Mouse (Mus musculus): ENCODE results near the gene Lrig3. TPM values are rescaled to one million over a fixed set of nuclear protein-coding genes. Genes with fewer than 3 reads are reported as not detected.

The Lrig3 gene
- polyA plus RNA-seq, 1 experiment: 1.4 TPM

DNA sequence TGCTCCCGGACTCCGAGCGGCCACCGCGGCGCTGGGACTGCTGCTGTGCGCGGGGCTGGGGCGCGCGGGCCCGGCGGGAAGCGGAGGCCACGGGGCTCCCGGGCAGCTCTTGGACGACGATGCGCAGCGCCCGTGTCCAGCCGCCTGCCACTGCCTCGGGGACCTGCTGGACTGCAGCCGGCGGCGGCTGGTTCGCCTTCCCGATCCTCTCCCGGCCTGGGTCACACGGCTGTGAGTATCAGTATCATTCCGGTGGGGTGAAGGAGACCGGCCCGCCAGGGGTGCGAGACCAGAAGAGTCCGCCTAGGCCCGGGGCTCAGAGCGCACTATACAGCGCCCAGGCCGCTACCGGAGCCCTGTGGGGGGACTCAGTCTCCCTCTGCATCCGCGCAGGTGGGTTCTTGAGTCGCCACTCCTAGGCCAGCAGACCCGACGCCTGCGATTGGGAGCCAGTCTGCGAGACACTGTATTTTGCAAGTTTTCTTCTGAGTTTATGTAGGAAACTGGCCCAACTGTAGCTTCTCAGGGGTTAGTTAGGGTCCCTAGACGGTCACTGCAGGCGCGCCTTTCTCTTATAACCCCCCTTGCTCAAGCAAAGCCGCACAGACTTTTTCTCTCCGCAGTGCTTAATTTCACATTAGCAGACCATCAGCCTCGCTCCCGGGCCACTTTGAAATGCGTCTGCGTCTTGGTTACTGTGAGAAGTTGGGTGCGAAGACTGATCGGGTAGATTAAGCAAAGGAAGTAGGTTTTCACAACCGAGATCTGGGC, 698 bp downstream of the Lrig3 start:
- H3K36me3 ChIP-seq (ENCODE audit: control insufficient read depth, insufficient read depth, low read length): no peaks in the 10 kb centered on the region

DNA sequence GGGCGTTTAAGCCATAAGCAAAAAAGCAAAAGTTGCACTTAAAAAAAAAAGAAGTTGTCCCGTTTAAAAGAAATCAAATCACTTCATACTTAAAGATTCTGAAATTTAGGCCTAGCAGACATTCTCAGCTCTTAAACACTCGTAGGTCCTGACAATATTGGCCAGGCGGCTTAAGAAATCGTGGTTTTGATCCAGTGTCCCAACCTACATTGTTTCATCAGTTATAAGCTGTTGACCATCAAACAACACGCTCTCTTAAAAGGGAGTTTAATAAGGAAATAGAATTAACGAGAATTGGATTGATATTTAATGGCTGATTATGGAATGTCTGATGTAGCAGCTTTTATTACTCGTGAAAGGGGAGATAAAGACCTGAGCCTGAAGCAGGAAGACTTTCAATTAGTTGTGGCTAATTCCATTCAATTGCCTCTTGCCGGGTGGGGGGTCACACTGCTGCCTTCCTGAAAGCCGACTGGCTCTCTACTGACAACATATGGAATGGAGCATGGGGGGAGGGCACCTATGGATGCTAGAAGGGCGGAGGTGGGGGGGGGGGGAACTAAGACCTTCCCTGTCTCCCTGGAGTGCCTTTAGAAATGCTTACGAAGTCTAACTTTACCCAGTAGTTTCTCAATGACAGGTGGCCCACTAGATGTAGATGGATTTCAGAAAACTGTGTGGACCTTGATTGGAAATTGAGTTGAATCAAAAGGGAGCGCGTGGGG, 1.6 kb downstream of the Lrig3 start:
- 45% methylated on average over 14 of the region's 14 CpGs for WGBS

More for the DNA sequence above, 698 bp downstream of the Lrig3 start:
- peak overlapping the region; percentile 60 for H3K4me3 ChIP-seq (ENCODE audit: extremely low read depth, insufficient read depth, insufficient read length)
- no peak overlapping the region for H3K27ac ChIP-seq (ENCODE audit: insufficient read depth, low read length)
- TF ChIP-seq CTCF (IDR thresholded peaks at IDR 0.05; ENCODE audit: extremely low read depth, insufficient read depth, insufficient read length, insufficient replicate concordance) (no peak), POLR2A (IDR thresholded peaks at IDR 0.05; ENCODE audit: low read depth, low read length) (no peak)
- H3K4me1 ChIP-seq (ENCODE audit: control insufficient read depth, insufficient read depth, insufficient read length): no peaks in the 10 kb centered on the region; the same call in 1 of the 2 replicates
- no peak for DNase-seq (ENCODE audit: low read depth in 1 of 2, low spot score in 2 of 2)
- WGBS: 2% methylated on average over 59 of the region's 59 CpGs
- peaks cover 7% of the 10 kb centered on the region for H3K27me3 ChIP-seq (ENCODE audit: control insufficient read depth, insufficient read depth, low read length)

DNA sequence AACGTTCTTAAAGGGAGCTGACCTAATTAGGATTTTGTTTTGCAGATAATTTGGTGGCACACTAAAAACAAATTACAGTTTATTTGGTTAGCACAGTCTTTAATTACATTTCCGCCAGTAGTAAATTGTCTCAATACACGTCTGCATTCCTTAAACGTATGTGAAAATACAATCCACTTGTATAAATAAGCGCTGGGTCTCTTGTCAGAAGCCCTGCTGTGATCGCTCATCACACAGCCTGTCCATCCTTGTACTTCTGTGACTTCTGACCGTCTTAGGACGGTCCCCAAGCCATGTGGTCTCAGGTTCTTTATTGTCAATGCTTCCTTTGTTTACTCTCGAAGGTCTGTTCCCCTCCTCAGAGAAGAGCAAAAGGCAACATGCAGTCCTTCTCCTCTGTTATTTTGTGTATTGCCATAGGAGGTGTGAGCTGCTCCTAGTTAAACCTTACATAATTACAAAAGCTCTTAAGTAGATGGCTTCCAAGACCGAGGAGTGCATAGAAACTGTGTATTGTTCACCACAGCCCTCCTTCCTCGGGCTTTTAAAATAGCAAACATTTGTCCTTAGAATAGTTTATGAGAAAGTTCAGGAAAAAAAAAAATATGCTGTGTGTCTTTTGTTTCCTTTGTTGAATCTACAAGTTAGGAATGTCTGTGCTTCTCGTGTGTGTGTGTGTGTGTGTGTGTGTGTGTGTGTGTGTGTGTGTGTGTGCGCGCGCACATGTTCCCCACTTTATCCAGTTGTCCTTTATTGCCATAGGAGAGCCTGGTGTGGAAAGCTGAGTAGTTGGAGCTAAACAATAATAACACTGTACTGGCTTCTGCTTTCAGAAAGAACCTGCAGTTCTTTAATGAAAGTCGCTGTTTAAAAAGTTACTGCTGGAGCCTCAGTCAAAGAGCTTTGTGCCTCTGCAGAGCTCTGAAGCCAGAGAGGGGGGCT, 2.5 kb downstream of the Lrig3 start:
- 67% methylated on average over 16 of the region's 16 CpGs for WGBS
- peaks cover 7% of the 10 kb centered on the region for H3K27me3 ChIP-seq (ENCODE audit: control insufficient read depth, insufficient read depth, low read length)
- H3K36me3 ChIP-seq (ENCODE audit: control insufficient read depth, insufficient read depth, low read length): no peaks in the 10 kb centered on the region
- DNase-seq (ENCODE audit: low read depth in 1 of 2, low spot score in 2 of 2): no peak
- H3K4me3 ChIP-seq (ENCODE audit: extremely low read depth, insufficient read depth, insufficient read length): no peak overlapping the region
- H3K27ac ChIP-seq (ENCODE audit: insufficient read depth, low read length): no peak overlapping the region
- no peaks in the 10 kb centered on the region; the same call in 1 of the 2 replicates for H3K4me1 ChIP-seq (ENCODE audit: control insufficient read depth, insufficient read depth, insufficient read length)
- no peak for TF ChIP-seq CTCF (IDR thresholded peaks at IDR 0.05; ENCODE audit: extremely low read depth, insufficient read depth, insufficient read length, insufficient replicate concordance)
- no peak for TF ChIP-seq POLR2A (IDR thresholded peaks at IDR 0.05; ENCODE audit: low read depth, low read length)

More for the DNA sequence above, 1.6 kb downstream of the Lrig3 start:
- no peaks in the 10 kb centered on the region; the same call in 1 of the 2 replicates for H3K4me1 ChIP-seq (ENCODE audit: control insufficient read depth, insufficient read depth, insufficient read length)
- TF ChIP-seq CTCF (IDR thresholded peaks at IDR 0.05; ENCODE audit: extremely low read depth, insufficient read depth, insufficient read length, insufficient replicate concordance): no peak
- TF ChIP-seq POLR2A (IDR thresholded peaks at IDR 0.05; ENCODE audit: low read depth, low read length): no peak
- no peaks in the 10 kb centered on the region for H3K36me3 ChIP-seq (ENCODE audit: control insufficient read depth, insufficient read depth, low read length)
- H3K4me3 ChIP-seq (ENCODE audit: extremely low read depth, insufficient read depth, insufficient read length): no peak overlapping the region
- H3K27ac ChIP-seq (ENCODE audit: insufficient read depth, low read length): no peak overlapping the region
- DNase-seq (ENCODE audit: low read depth in 1 of 2, low spot score in 2 of 2): no peak
- peaks cover 7% of the 10 kb centered on the region for H3K27me3 ChIP-seq (ENCODE audit: control insufficient read depth, insufficient read depth, low read length)

DNA sequence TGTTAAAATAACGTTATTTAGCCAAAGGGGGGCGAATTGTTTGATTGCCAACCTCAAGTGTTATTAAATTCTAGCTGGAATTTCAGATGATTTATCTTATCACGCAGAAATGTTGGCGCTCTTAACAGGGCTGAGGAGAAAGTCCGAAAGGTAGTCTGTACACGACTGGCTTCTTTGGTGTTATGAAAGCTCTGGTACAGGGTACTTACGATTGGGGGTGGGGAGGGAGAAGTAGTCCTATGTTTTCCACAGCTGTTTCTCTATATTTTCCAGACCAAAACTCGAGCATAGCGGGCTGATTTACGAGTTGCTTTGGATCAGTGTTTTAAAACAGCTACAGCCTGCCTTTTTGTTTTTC, 3.1 kb downstream of the Lrig3 start:
- TF ChIP-seq POLR2A (IDR thresholded peaks at IDR 0.05; ENCODE audit: low read depth, low read length): no peak
- TF ChIP-seq CTCF (IDR thresholded peaks at IDR 0.05; ENCODE audit: extremely low read depth, insufficient read depth, insufficient read length, insufficient replicate concordance): no peak
- Histone ChIP-seq H3K27ac (ENCODE audit: insufficient read depth, low read length) (no peak overlapping the region), H3K36me3 (ENCODE audit: control insufficient read depth, insufficient read depth, low read length) (no peaks in the 10 kb centered on the region), H3K4me3 (ENCODE audit: extremely low read depth, insufficient read depth, insufficient read length) (no peak overlapping the region), H3K27me3 (ENCODE audit: control insufficient read depth, insufficient read depth, low read length) (peaks cover 7% of the 10 kb centered on the region), H3K4me1 (ENCODE audit: control insufficient read depth, insufficient read depth, insufficient read length) (no peaks in the 10 kb centered on the region; the same call in 1 of the 2 replicates)
- WGBS: 81% methylated on average over 10 of the region's 10 CpGs
- no peak for DNase-seq (ENCODE audit: low read depth in 1 of 2, low spot score in 2 of 2)

DNA sequence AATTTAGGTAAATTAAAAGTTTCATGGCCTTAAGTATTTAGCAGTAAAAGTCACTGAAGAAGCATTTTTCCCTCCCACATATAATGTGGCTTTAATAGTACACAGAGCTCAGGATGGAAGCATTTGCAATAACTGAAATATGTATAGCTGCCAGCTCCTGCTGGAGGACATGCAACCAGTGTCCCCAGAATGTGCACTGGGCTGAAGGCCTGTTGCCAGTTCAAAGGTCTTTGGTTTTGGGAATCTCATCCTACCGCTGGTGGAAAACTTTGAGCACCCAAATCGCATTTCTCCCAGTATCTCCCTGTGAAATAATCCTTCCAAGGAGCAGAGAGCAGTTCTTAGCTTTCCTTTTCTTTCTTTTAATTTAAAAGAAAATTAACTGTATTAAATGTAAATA, 4.1 kb downstream of the Lrig3 start:
- H3K27ac ChIP-seq (ENCODE audit: insufficient read depth, low read length): no peak overlapping the region
- no peak for DNase-seq (ENCODE audit: low read depth in 1 of 2, low spot score in 2 of 2)

DNA sequence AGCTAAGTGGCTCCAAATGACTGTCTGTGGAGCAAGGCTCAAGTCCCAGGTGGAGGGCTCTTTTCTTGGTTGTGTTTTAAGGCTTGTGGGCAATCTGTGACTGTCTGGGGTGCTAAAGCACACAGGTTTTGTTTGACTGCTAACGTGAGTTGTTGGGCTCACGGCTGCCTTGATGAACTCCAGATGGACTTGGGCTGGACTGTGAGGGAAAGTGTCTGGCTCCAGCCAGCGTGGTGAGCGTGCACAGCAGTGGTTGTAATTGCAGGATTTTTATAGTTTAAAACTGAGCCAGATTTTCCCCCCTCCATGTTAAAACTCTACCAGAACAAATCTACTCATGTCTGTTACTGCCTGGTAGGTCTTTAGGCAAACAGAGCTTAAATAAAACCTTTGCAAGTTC, 4.5 kb downstream of the Lrig3 start:
- Histone ChIP-seq H3K27me3 (ENCODE audit: control insufficient read depth, insufficient read depth, low read length) (peaks cover 7% of the 10 kb centered on the region), H3K36me3 (ENCODE audit: control insufficient read depth, insufficient read depth, low read length) (no peaks in the 10 kb centered on the region), H3K4me1 (ENCODE audit: control insufficient read depth, insufficient read depth, insufficient read length) (no peaks in the 10 kb centered on the region; the same call in 1 of the 2 replicates), H3K27ac (ENCODE audit: insufficient read depth, low read length) (no peak overlapping the region), H3K4me3 (ENCODE audit: extremely low read depth, insufficient read depth, insufficient read length) (no peak overlapping the region)
- TF ChIP-seq POLR2A (IDR thresholded peaks at IDR 0.05; ENCODE audit: low read depth, low read length) (no peak), CTCF (IDR thresholded peaks at IDR 0.05; ENCODE audit: extremely low read depth, insufficient read depth, insufficient read length, insufficient replicate concordance) (no peak)
- DNase-seq (ENCODE audit: low read depth in 1 of 2, low spot score in 2 of 2): no peak
- 89% methylated on average over 4 of the region's 4 CpGs for WGBS

More for the DNA sequence above, 4.1 kb downstream of the Lrig3 start:
- H3K36me3 ChIP-seq (ENCODE audit: control insufficient read depth, insufficient read depth, low read length): no peaks in the 10 kb centered on the region
- WGBS: 94% methylated on average over 2 of the region's 2 CpGs
- H3K4me1 ChIP-seq (ENCODE audit: control insufficient read depth, insufficient read depth, insufficient read length): no peaks in the 10 kb centered on the region; the same call in 1 of the 2 replicates
- H3K4me3 ChIP-seq (ENCODE audit: extremely low read depth, insufficient read depth, insufficient read length): no peak overlapping the region
- TF ChIP-seq CTCF (IDR thresholded peaks at IDR 0.05; ENCODE audit: extremely low read depth, insufficient read depth, insufficient read length, insufficient replicate concordance): no peak
- no peak for TF ChIP-seq POLR2A (IDR thresholded peaks at IDR 0.05; ENCODE audit: low read depth, low read length)
- peaks cover 7% of the 10 kb centered on the region for H3K27me3 ChIP-seq (ENCODE audit: control insufficient read depth, insufficient read depth, low read length)

Data from spleen, adult 2 months (tissue).